Mouse (Mus musculus): ENCODE data around the gene D130052B06Rik.

DNA sequence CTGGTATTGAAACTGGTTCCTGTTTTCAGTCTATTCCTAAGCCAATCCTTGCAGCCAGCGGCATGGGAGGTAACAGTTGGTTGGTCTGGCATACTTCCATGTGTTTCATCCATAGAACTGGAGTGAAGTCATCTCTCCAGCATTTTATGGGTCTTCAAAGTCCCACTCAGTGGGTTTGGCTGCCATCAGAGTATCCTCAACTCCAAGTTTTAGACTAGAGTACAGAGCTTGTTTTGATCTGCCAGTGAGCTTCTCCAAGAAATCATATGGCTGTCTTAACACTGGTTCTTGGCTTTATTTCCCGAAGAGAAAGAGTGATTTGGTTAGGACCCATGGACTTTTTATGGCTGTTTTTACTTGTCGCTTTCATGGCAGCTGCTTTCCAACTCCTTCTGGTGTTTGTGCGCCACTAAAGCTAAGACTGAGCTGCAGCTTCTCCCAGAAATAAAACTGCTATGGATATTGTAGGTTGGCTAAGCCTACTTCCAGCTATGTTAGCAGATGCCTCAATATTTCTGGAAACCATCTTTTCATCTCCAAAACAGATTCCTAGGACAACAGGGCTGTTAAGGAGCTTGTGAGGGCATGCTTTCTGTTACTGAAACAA lies 28.1 kb downstream of the D130052B06Rik start:
- TF ChIP-seq EP300 (IDR thresholded peaks at IDR 0.05) (no peak), CTCF (IDR thresholded peaks at IDR 0.05) (no peak)

Measured in lung, postnatal 0 days (tissue).